Mouse (Mus musculus) ES-CJ7 (cell line): ENCODE measurements around the gene Gm10181.
"Not testable (repeated sequence)": the region's sequence is repeated elsewhere in the genome, so short reads cannot be mapped to it uniquely, and the experiment has no call there.

ENCODE experiments used
- DNase-seq: peaks from one replicate; pipeline ENCODE4 v3.0.0; 2011; ENCODE audit warnings: low read depth, low spot score

Gene Gm10181

GRCm38 (mm10) chr9:25089122-25089521 is at the start of gene Gm10181:
TSS of gene Gm10181 (plus strand) at chr9:25089422.
- DNase-seq: no peak

- peak; percentile 73 for DNase-seq
Observed at GRCm38 (mm10) chr9:25041665-25042064, 47.6 kb upstream of the Gm10181 start.

GRCm38 (mm10) chr9:25042162-25043111 is 46.8 kb upstream of the Gm10181 start:
- no peak for DNase-seq

GRCm38 (mm10) chr9:25044325-25044724 is 44.9 kb upstream of the Gm10181 start:
- DNase-seq: no peak

GRCm38 (mm10) chr9:25048289-25048688 is 40.9 kb upstream of the Gm10181 start:
- DNase-seq: no peak

GRCm38 (mm10) chr9:25048940-25049339 is 40.3 kb upstream of the Gm10181 start:
- DNase-seq: no peak

- no peak for DNase-seq
Observed at GRCm38 (mm10) chr9:25051901-25052300, 37.3 kb upstream of the Gm10181 start.

GRCm38 (mm10) chr9:25055650-25056376 is 33.4 kb upstream of the Gm10181 start:
- DNase-seq: no peak

- DNase-seq: no peak
Observed at GRCm38 (mm10) chr9:25058726-25059125, 30.5 kb upstream of the Gm10181 start.

GRCm38 (mm10) chr9:25072666-25073065 is 16.6 kb upstream of the Gm10181 start:
- peak; percentile 31 for DNase-seq

- DNase-seq: no peak
Observed at GRCm38 (mm10) chr9:25075977-25076376, 13.2 kb upstream of the Gm10181 start.

- no peak for DNase-seq
Observed at GRCm38 (mm10) chr9:25076505-25076904, 12.7 kb upstream of the Gm10181 start.

GRCm38 (mm10) chr9:25090853-25091252 is 1.6 kb downstream of the Gm10181 start:
- DNase-seq: no peak

- no peak for DNase-seq
Observed at GRCm38 (mm10) chr9:25102881-25103280, 13.7 kb downstream of the Gm10181 start.

GRCm38 (mm10) chr9:25104638-25105037 is 15.4 kb downstream of the Gm10181 start:
- peak; percentile 55 for DNase-seq

- not testable (repeated sequence) for DNase-seq
Observed at GRCm38 (mm10) chr9:25123590-25123989, 34.4 kb downstream of the Gm10181 start.

GRCm38 (mm10) chr9:25124048-25124447 is 34.8 kb downstream of the Gm10181 start:
- DNase-seq: no peak

GRCm38 (mm10) chr9:25132253-25132652 is 43.0 kb downstream of the Gm10181 start:
- no peak for DNase-seq

GRCm38 (mm10) chr9:25132920-25133319 is 43.7 kb downstream of the Gm10181 start:
- DNase-seq: no peak

- no peak for DNase-seq
Observed at GRCm38 (mm10) chr9:25138900-25139299, 49.7 kb downstream of the Gm10181 start.
